ENCODE assay signal across 8 mouse cellular contexts in genomic region chr19:5952071-5952691, GRCm38 (mm10). TPM values are rescaled to one million over a fixed set of nuclear protein-coding genes. Genes with fewer than 3 reads are reported as not detected.
DNase-seq lines count a peak whose midpoint lies in the region; ATAC-seq lines count a peak whose summit lies in the region.

No protein-coding gene starts in this region.

- WGBS in forebrain, embryonic 10.5 days: 85% methylated on average over 13 of the region's 13 CpGs
- WGBS in forebrain, embryonic 12.5 days: 89% methylated on average over 13 of the region's 13 CpGs
- WGBS in heart, embryonic 12.5 days: 44% methylated on average over 13 of the region's 13 CpGs

- H3K9ac ChIP-seq in forebrain, embryonic 12.5 days: no peak overlapping the region
- 0 out of 2 replicates have a peak overlapping the region, but pooled peaks have one; percentile 11 for H3K9ac ChIP-seq in heart, embryonic 12.5 days

- peaks cover 3% of the 10 kb centered on the region; the same call in 1 of the 2 replicates for H3K4me1 ChIP-seq in forebrain, embryonic 10.5 days
- H3K4me1 ChIP-seq in forebrain, embryonic 12.5 days: no peaks in the 10 kb centered on the region
- peaks cover 59% of the 10 kb centered on the region for H3K4me1 ChIP-seq in heart, embryonic 12.5 days (replicated peaks)

- H3K4me2 ChIP-seq in forebrain, embryonic 12.5 days: no peak overlapping the region
- H3K4me2 ChIP-seq in heart, embryonic 12.5 days: peak overlapping the region; percentile 38

- no peak for ATAC-seq in forebrain, embryonic 12.5 days (ENCODE audit: low FRiP score)
- peak; percentile 64; the same call in 1 of the 2 replicates for ATAC-seq in heart, embryonic 12.5 days (ENCODE audit: insufficient number of reproducible peaks, low FRiP score)
- ATAC-seq in megakaryocyte, adult 5-6 weeks (ENCODE audit: poor library complexity, severe bottlenecking): peak; percentile 20; the same call in 1 of the 2 replicates
- ATAC-seq in erythroid progenitor cell, adult 5-6 weeks (replicated peaks; ENCODE audit: low FRiP score, poor library complexity, severe bottlenecking): no peak

- DNase-seq in forebrain, embryonic 10.5 days (ENCODE audit: extremely low spot score, low spot score): no peak
- DNase-seq in kidney, postnatal 25 days: peak; percentile 75 to 86
- no peak for DNase-seq in cerebellum, adult 11-12 months
- no peak for DNase-seq in right cerebral cortex, postnatal 25 days

- H3K27me3 ChIP-seq in forebrain, embryonic 10.5 days (ENCODE audit: poor library complexity, severe bottlenecking): no peaks in the 10 kb centered on the region
- H3K27me3 ChIP-seq in forebrain, embryonic 12.5 days: no peaks in the 10 kb centered on the region
- H3K27me3 ChIP-seq in heart, embryonic 12.5 days (replicated peaks): no peaks in the 10 kb centered on the region

- H3K36me3 ChIP-seq in forebrain, embryonic 10.5 days (replicated peaks): peaks cover 100% of the 10 kb centered on the region
- H3K36me3 ChIP-seq in forebrain, embryonic 12.5 days (replicated peaks): peaks cover 91% of the 10 kb centered on the region
- peaks cover 43% of the 10 kb centered on the region for H3K36me3 ChIP-seq in heart, embryonic 12.5 days

- no peak overlapping the region for H3K4me3 ChIP-seq in forebrain, embryonic 10.5 days
- H3K4me3 ChIP-seq in forebrain, embryonic 12.5 days (replicated peaks): no peak overlapping the region
- 0 out of 2 replicates have a peak overlapping the region, but pooled peaks have one; percentile 2 for H3K4me3 ChIP-seq in heart, embryonic 12.5 days

- H3K9me3 ChIP-seq in forebrain, embryonic 10.5 days: no peaks in the 10 kb centered on the region
- no peaks in the 10 kb centered on the region for H3K9me3 ChIP-seq in forebrain, embryonic 12.5 days
- no peaks in the 10 kb centered on the region for H3K9me3 ChIP-seq in heart, embryonic 12.5 days (replicated peaks)

- H3K27ac ChIP-seq in forebrain, embryonic 10.5 days: peak overlapping the region; percentile 62
- no peak overlapping the region for H3K27ac ChIP-seq in forebrain, embryonic 12.5 days
- H3K27ac ChIP-seq in heart, embryonic 12.5 days (ENCODE audit: poor library complexity, severe bottlenecking): peak overlapping the region; percentile 93

RNA-seq across cellular contexts. Expression of gene Pola2, which starts 11.8 kb away (rescaled TPM):
- polyA plus RNA-seq in forebrain, embryonic 10.5 days (2016; fragmentation: Nextera tagmentation; extraction: Ambion mirVana): 122 and 126 TPM in 2 replicates
- polyA plus RNA-seq in forebrain, embryonic 12.5 days (2016; fragmentation: Nextera tagmentation; extraction: Ambion mirVana): 76.8 and 80.4 TPM in 2 replicates
- polyA plus RNA-seq in heart, embryonic 12.5 days (2016; fragmentation: Nextera tagmentation; extraction: Ambion mirVana): 49.3 and 51.1 TPM in 2 replicates
- total RNA-seq in megakaryocyte, adult 5-6 weeks (2015): 36.9 and 37.7 TPM in 2 replicates
- total RNA-seq in megakaryocyte, adult 5-6 weeks (2017): 29.0 and 33.7 TPM in 2 replicates
- 64.9 and 72.5 TPM in 2 replicates for total RNA-seq in erythroid progenitor cell, adult 5-6 weeks (2015; ENCODE audit: low replicate concordance)
- total RNA-seq in erythroid progenitor cell, adult 5-6 weeks (2017; ENCODE audit: low replicate concordance): 55.1 and 71.9 TPM in 2 replicates

RNA-seq across cellular contexts. Expression of gene Cdc42ep2, which starts 27.6 kb away (rescaled TPM):
- polyA plus RNA-seq in forebrain, embryonic 10.5 days (2016; fragmentation: Nextera tagmentation; extraction: Ambion mirVana): 1.1 and 1.5 TPM in 2 replicates
- polyA plus RNA-seq in forebrain, embryonic 12.5 days (2016; fragmentation: Nextera tagmentation; extraction: Ambion mirVana): 2.2 TPM in 2 replicates
- polyA plus RNA-seq in heart, embryonic 12.5 days (2016; fragmentation: Nextera tagmentation; extraction: Ambion mirVana): 6.5 and 7.3 TPM in 2 replicates
- 3.0 and 3.4 TPM in 2 replicates for total RNA-seq in megakaryocyte, adult 5-6 weeks (2015)
- 1.7 and 1.9 TPM in 2 replicates for total RNA-seq in megakaryocyte, adult 5-6 weeks (2017)
- total RNA-seq in erythroid progenitor cell, adult 5-6 weeks (2015; ENCODE audit: low replicate concordance): 0.72 TPM in 1 of 2 replicates, not detected in the other
- total RNA-seq in erythroid progenitor cell, adult 5-6 weeks (2017; ENCODE audit: low replicate concordance): not detected in 2 replicates

RNA-seq across cellular contexts. Expression of gene Slc22a20, which starts 33.8 kb away (rescaled TPM):
- polyA plus RNA-seq in forebrain, embryonic 10.5 days (2016; fragmentation: Nextera tagmentation; extraction: Ambion mirVana): not detected in 2 replicates
- polyA plus RNA-seq in forebrain, embryonic 12.5 days (2016; fragmentation: Nextera tagmentation; extraction: Ambion mirVana): not detected in 2 replicates
- polyA plus RNA-seq in heart, embryonic 12.5 days (2016; fragmentation: Nextera tagmentation; extraction: Ambion mirVana): not detected in 2 replicates
- 0.16 and 0.20 TPM in 2 replicates for total RNA-seq in megakaryocyte, adult 5-6 weeks (2015)
- total RNA-seq in megakaryocyte, adult 5-6 weeks (2017): 1.1 and 1.2 TPM in 2 replicates
- total RNA-seq in erythroid progenitor cell, adult 5-6 weeks (2015; ENCODE audit: low replicate concordance): not detected in 2 replicates
- not detected in 2 replicates for total RNA-seq in erythroid progenitor cell, adult 5-6 weeks (2017; ENCODE audit: low replicate concordance)

RNA-seq across cellular contexts. Expression of gene Dpf2, which starts 39.4 kb away (rescaled TPM):
- polyA plus RNA-seq in forebrain, embryonic 10.5 days (2016; fragmentation: Nextera tagmentation; extraction: Ambion mirVana): 246 and 247 TPM in 2 replicates
- 184 and 203 TPM in 2 replicates for polyA plus RNA-seq in forebrain, embryonic 12.5 days (2016; fragmentation: Nextera tagmentation; extraction: Ambion mirVana)
- 111 and 118 TPM in 2 replicates for polyA plus RNA-seq in heart, embryonic 12.5 days (2016; fragmentation: Nextera tagmentation; extraction: Ambion mirVana)
- total RNA-seq in megakaryocyte, adult 5-6 weeks (2015): 52.2 and 52.4 TPM in 2 replicates
- 88.7 and 107 TPM in 2 replicates for total RNA-seq in megakaryocyte, adult 5-6 weeks (2017)
- total RNA-seq in erythroid progenitor cell, adult 5-6 weeks (2015; ENCODE audit: low replicate concordance): 25.9 and 71.7 TPM in 2 replicates
- 43.9 and 168 TPM in 2 replicates for total RNA-seq in erythroid progenitor cell, adult 5-6 weeks (2017; ENCODE audit: low replicate concordance)

RNA-seq across cellular contexts. Expression of gene Tigd3, which starts 58.2 kb away (rescaled TPM):
- polyA plus RNA-seq in forebrain, embryonic 10.5 days (2016; fragmentation: Nextera tagmentation; extraction: Ambion mirVana): 9.0 and 9.1 TPM in 2 replicates
- polyA plus RNA-seq in forebrain, embryonic 12.5 days (2016; fragmentation: Nextera tagmentation; extraction: Ambion mirVana): 11.1 and 12.8 TPM in 2 replicates
- 1.5 and 1.9 TPM in 2 replicates for polyA plus RNA-seq in heart, embryonic 12.5 days (2016; fragmentation: Nextera tagmentation; extraction: Ambion mirVana)
- total RNA-seq in megakaryocyte, adult 5-6 weeks (2015): 0.54 and 0.59 TPM in 2 replicates
- total RNA-seq in megakaryocyte, adult 5-6 weeks (2017): 1.0 and 1.8 TPM in 2 replicates
- total RNA-seq in erythroid progenitor cell, adult 5-6 weeks (2015; ENCODE audit: low replicate concordance): 3.8 and 4.7 TPM in 2 replicates
- 8.2 and 9.4 TPM in 2 replicates for total RNA-seq in erythroid progenitor cell, adult 5-6 weeks (2017; ENCODE audit: low replicate concordance)

Comparison
In these comparisons a context has a peak if more than half of its experiments do, and no peak if none do; other contexts are left out.
1. DNase-seq: peak in kidney, postnatal 25 days (2 of 2); none in forebrain, embryonic 10.5 days (single experiment), cerebellum, adult 11-12 months (single experiment) and right cerebral cortex, postnatal 25 days (single experiment).
2. ATAC-seq: peak in heart, embryonic 12.5 days (single experiment) and megakaryocyte, adult 5-6 weeks (single experiment); none in forebrain, embryonic 12.5 days (single experiment) and erythroid progenitor cell, adult 5-6 weeks (single experiment).